Mouse (Mus musculus): Measurements from ENCODE around the gene Clca2. TPM values are rescaled to one million over a fixed set of nuclear protein-coding genes. Genes with fewer than 3 reads are reported as not detected.
"Not testable (repeated sequence)": the region's sequence is repeated elsewhere in the genome, so short reads cannot be mapped to it uniquely, and the experiment has no call there.

The Clca2 gene
- polyA plus RNA-seq, 1 experiment from 2014 or later: not detected

GRCm38 (mm10) chr3:145080904-145081303 lies 18.3 kb downstream of the Clca2 start:
- 80% methylated on average over 8 of the region's 8 CpGs for WGBS
- H3K4me3 ChIP-seq (replicated peaks): no peak overlapping the region
- ATAC-seq (ENCODE audit: low FRiP score): no peak
- no peaks in the 10 kb centered on the region for H3K9me3 ChIP-seq (replicated peaks)
- no peak overlapping the region for H3K27ac ChIP-seq (replicated peaks)
- H3K4me2 ChIP-seq: no peak overlapping the region
- no peaks in the 10 kb centered on the region for H3K36me3 ChIP-seq
- no peaks in the 10 kb centered on the region for H3K4me1 ChIP-seq
- no peaks in the 10 kb centered on the region for H3K27me3 ChIP-seq (replicated peaks)
- no peak overlapping the region for H3K9ac ChIP-seq (replicated peaks)

- Histone ChIP-seq H3K4me3 (replicated peaks) (no peak overlapping the region), H3K4me1 (no peaks in the 10 kb centered on the region), H3K9ac (replicated peaks) (no peak overlapping the region), H3K4me2 (no peak overlapping the region), H3K27me3 (replicated peaks) (no peaks in the 10 kb centered on the region), H3K27ac (replicated peaks) (no peak overlapping the region), H3K9me3 (replicated peaks) (no peaks in the 10 kb centered on the region), H3K36me3 (no peaks in the 10 kb centered on the region)
- 83% methylated on average over 6 of the region's 6 CpGs for WGBS
- ATAC-seq (ENCODE audit: low FRiP score): no peak
These were observed 20.8 kb downstream of the Clca2 start for GRCm38 (mm10) chr3:145078405-145078804.

DNA sequence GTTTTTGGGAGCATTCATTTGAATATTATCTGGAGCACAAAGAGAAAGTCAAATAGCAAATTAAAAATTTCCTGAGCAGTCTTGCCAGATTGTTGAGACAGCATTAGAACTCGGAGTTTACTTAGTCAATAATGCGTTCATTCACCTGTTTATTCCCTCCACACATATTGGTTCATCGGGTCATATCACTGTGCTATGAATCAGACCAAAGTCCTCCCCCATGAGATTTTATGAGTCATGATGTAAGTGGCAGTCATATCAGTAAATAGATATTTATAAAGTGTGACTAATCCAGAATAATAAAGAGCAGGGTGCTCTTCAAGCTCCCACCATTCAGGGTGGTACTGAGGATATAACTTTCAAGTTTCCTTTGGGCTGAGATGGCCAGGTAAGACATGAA lies 26.9 kb downstream of the Clca2 start:
- no peak for ATAC-seq (ENCODE audit: low FRiP score)
- H3K36me3 ChIP-seq: no peaks in the 10 kb centered on the region
- H3K9ac ChIP-seq (replicated peaks): no peak overlapping the region
- no peaks in the 10 kb centered on the region for H3K9me3 ChIP-seq (replicated peaks)
- H3K4me3 ChIP-seq (replicated peaks): no peak overlapping the region
- H3K27me3 ChIP-seq (replicated peaks): no peaks in the 10 kb centered on the region
- no peaks in the 10 kb centered on the region for H3K4me1 ChIP-seq
- no peak overlapping the region for H3K27ac ChIP-seq (replicated peaks)
- no peak overlapping the region for H3K4me2 ChIP-seq
- 90% methylated on average over 3 of the region's 3 CpGs for WGBS

DNA sequence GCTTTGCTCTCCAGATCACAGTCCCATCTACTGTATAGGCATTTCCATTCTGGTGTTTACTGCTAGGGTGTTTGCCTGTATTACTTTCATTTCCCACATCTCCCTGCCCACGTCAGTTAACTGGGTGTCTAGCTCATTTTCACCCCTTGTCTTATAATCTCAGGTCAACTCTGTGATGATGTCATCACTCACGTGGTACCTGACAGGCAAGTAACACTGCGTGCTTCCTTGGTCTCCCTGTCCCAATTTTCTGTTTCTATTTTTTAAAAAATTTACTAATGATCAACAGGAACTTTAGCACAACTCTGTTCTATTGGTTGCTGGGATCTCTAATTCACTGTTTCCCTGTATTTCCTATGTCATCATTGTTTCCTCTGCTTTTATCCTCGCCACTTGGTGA lies 30.3 kb downstream of the Clca2 start:
- no peak overlapping the region for H3K4me3 ChIP-seq (replicated peaks)
- H3K27me3 ChIP-seq (replicated peaks): no peaks in the 10 kb centered on the region
- H3K27ac ChIP-seq (replicated peaks): no peak overlapping the region
- H3K36me3 ChIP-seq: no peaks in the 10 kb centered on the region
- ATAC-seq (ENCODE audit: low FRiP score): no peak
- no peaks in the 10 kb centered on the region for H3K9me3 ChIP-seq (replicated peaks)
- H3K9ac ChIP-seq (replicated peaks): no peak overlapping the region
- WGBS: 86% methylated on average over 4 of the region's 4 CpGs
- H3K4me2 ChIP-seq: no peak overlapping the region
- H3K4me1 ChIP-seq: no peaks in the 10 kb centered on the region

GRCm38 (mm10) chr3:145055138-145055537 lies 44.1 kb downstream of the Clca2 start:
- H3K36me3 ChIP-seq; H3K9me3 ChIP-seq (replicated peaks); H3K4me1 ChIP-seq; H3K27ac ChIP-seq (replicated peaks); H3K4me2 ChIP-seq; ATAC-seq (ENCODE audit: low FRiP score); H3K27me3 ChIP-seq (replicated peaks); H3K4me3 ChIP-seq (replicated peaks); H3K9ac ChIP-seq (replicated peaks): not testable (repeated sequence)
- WGBS: 89% methylated on average over 3 of the region's 3 CpGs

DNA sequence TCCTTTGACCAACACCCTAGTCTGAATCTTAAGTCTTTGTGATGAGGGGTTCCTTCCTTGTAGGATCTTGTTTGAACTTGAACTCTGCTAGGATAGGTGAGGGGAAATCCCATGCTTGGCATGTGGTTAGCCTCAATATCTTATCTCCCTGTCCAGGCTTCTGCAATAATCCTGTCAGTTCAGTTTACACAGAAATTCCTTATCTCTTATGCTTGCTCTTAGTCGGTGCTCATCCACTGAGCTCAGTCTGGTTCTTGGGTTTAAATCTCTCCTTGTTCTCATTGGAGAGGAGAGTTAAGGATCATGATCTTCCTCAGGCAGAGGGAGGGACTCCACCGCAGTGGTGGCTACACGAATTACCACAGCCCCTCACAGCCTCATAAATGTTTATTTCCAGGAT lies 49.4 kb downstream of the Clca2 start:
- no peak overlapping the region for H3K4me2 ChIP-seq
- H3K4me3 ChIP-seq (replicated peaks): no peak overlapping the region
- no peak overlapping the region for H3K27ac ChIP-seq (replicated peaks)
- ATAC-seq (ENCODE audit: low FRiP score): no peak
- no peaks in the 10 kb centered on the region for H3K27me3 ChIP-seq (replicated peaks)
- WGBS: 79% methylated on average over 3 of the region's 3 CpGs
- H3K4me1 ChIP-seq: no peaks in the 10 kb centered on the region
- H3K9me3 ChIP-seq (replicated peaks): no peaks in the 10 kb centered on the region
- no peak overlapping the region for H3K9ac ChIP-seq (replicated peaks)
- H3K36me3 ChIP-seq: no peaks in the 10 kb centered on the region

- no peaks in the 10 kb centered on the region for H3K36me3 ChIP-seq
- ATAC-seq (ENCODE audit: low FRiP score): no peak
- no peak overlapping the region for H3K27ac ChIP-seq (replicated peaks)
- no peaks in the 10 kb centered on the region for H3K27me3 ChIP-seq (replicated peaks)
- no peaks in the 10 kb centered on the region for H3K4me1 ChIP-seq
- H3K4me3 ChIP-seq (replicated peaks): no peak overlapping the region
- H3K9me3 ChIP-seq (replicated peaks): no peaks in the 10 kb centered on the region
- WGBS: 52% methylated on average over 3 of the region's 3 CpGs
- H3K4me2 ChIP-seq: no peak overlapping the region
- H3K9ac ChIP-seq (replicated peaks): no peak overlapping the region
These were observed 60.4 kb downstream of the Clca2 start for GRCm38 (mm10) chr3:145038813-145039212.

GRCm38 (mm10) chr3:145032676-145033075 lies 66.6 kb downstream of the Clca2 start, which contains the start of gene Clca1:
Clca1 (minus strand) TSS chr3:145032776.
- Histone ChIP-seq H3K36me3 (no peaks in the 10 kb centered on the region), H3K4me3 (replicated peaks) (no peak within 1 kb of the TSS), H3K4me2 (no peak within 1 kb of the TSS), H3K9ac (replicated peaks) (no peak within 1 kb of the TSS), H3K9me3 (replicated peaks) (no peaks in the 10 kb centered on the region), H3K27ac (replicated peaks) (no peak within 1 kb of the TSS), H3K4me1 (no peaks in the 10 kb centered on the region), H3K27me3 (replicated peaks) (no peaks in the 10 kb centered on the region)
- ATAC-seq (ENCODE audit: low FRiP score): no peak

DNA sequence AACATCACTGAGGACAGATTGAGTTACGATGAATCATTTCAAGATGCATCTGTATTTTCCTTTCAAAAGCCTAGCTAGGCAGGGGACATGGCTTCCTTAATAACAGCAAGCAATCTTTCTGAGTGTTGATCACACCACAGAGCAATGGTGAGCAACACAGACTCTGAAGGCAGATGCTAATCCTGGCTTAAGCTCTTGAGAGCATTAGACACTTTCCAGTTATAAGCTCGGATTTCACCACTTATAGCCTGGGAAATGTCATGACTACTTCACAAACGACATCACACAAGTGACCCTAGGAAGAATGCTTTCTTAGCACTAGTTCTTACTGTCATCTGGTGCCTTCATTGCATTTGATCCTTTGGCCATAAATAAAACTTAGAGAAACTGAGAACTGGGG lies 71.2 kb downstream of the Clca2 start:
- no peaks in the 10 kb centered on the region for H3K4me1 ChIP-seq
- no peak overlapping the region for H3K4me2 ChIP-seq
- H3K9me3 ChIP-seq (replicated peaks): no peaks in the 10 kb centered on the region
- H3K9ac ChIP-seq (replicated peaks): no peak overlapping the region
- H3K4me3 ChIP-seq (replicated peaks): no peak overlapping the region
- H3K27me3 ChIP-seq (replicated peaks): no peaks in the 10 kb centered on the region
- no peak for ATAC-seq (ENCODE audit: low FRiP score)
- no peaks in the 10 kb centered on the region for H3K36me3 ChIP-seq
- 85% methylated on average over 3 of the region's 3 CpGs for WGBS
- no peak overlapping the region for H3K27ac ChIP-seq (replicated peaks)

GRCm38 (mm10) chr3:145026750-145027149 lies 72.5 kb downstream of the Clca2 start:
- H3K36me3 ChIP-seq: no peaks in the 10 kb centered on the region
- H3K9ac ChIP-seq (replicated peaks): no peak overlapping the region
- ATAC-seq (ENCODE audit: low FRiP score): no peak
- no peak overlapping the region for H3K4me3 ChIP-seq (replicated peaks)
- H3K4me2 ChIP-seq: no peak overlapping the region
- no peak overlapping the region for H3K27ac ChIP-seq (replicated peaks)
- WGBS: 29% methylated on average over 3 of the region's 3 CpGs
- H3K9me3 ChIP-seq (replicated peaks): no peaks in the 10 kb centered on the region
- H3K27me3 ChIP-seq (replicated peaks): no peaks in the 10 kb centered on the region
- H3K4me1 ChIP-seq: no peaks in the 10 kb centered on the region

Other genes starting within 250 kb of the Clca2 start
- gene Clca4b, start 166.9 kb downstream of the Clca2 start, polyA plus RNA-seq (2015; fragmentation: Nextera tagmentation; extraction: Ambion mirVana): not detected in 2 replicates
- gene Clca4a, start 124.4 kb downstream of the Clca2 start, polyA plus RNA-seq (2015; fragmentation: Nextera tagmentation; extraction: Ambion mirVana): not detected in 2 replicates
- gene Clca1, start 66.7 kb downstream of the Clca2 start, polyA plus RNA-seq (2015; fragmentation: Nextera tagmentation; extraction: Ambion mirVana): 0.47 TPM in 1 of 2 replicates, not detected in the other
- 10.2 and 11.3 TPM in 2 replicates for gene Odf2l, start 19.1 kb upstream of the Clca2 start, polyA plus RNA-seq (2015; fragmentation: Nextera tagmentation; extraction: Ambion mirVana)
- 0.77 and 1.5 TPM in 2 replicates for gene Col24a1, start 193.0 kb upstream of the Clca2 start, polyA plus RNA-seq (2015; fragmentation: Nextera tagmentation; extraction: Ambion mirVana)